In the genomic region with DNA sequence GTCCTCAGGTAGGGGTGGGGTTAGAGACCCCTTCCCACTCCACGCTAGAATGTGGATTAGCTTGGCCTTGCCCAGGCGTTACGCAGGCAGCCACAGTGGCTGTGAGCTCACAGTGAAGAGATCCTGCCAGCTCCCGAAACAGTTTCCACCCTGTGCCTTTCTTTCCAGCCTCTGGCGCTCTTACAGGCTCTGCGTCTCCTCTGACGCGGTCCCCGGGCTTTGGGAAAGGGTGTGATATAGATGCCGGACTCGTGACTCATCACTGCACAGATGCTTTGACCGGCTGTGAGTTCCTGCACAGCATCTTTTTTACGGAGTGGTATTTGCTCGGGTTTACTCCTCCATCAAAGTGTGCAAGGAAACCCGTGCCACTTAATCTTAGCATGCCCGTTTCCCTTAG, we compare ENCODE assay signal across 8 mouse cellular contexts. TPM values are rescaled to one million over a fixed set of nuclear protein-coding genes. Genes with fewer than 3 reads are reported as not detected.
DNase-seq lines count a peak whose midpoint lies in the region; TF ChIP-seq lines count a peak whose summit lies in the region.
"Had no signal": no experiment of that assay in that cellular context is flagged by ENCODE, and none has a peak within 500 bp of the region (broad histone marks: within the 10 kb centered on the region; RNA-seq: fewer than 3 reads in every experiment).

No protein-coding gene starts in this region.

- no peaks in the 10 kb centered on the region for H3K27me3 ChIP-seq in kidney, adult 2 months (replicated peaks; ENCODE audit: control insufficient read depth, insufficient read depth, low read length)
- H3K27me3 ChIP-seq: liver, embryonic 13.5 days had no signal

- no peaks in the 10 kb centered on the region; the same call in 1 of the 2 replicates for H3K36me3 ChIP-seq in kidney, adult 2 months (ENCODE audit: control insufficient read depth, insufficient read depth, low read length)

- no peak for TF ChIP-seq POLR2A in kidney, adult 2 months (IDR thresholded peaks at IDR 0.05; ENCODE audit: low read depth, low read length)

- peak; percentile 18 for DNase-seq in urinary bladder, postnatal 25 days (ENCODE audit: low spot score)
- DNase-seq in urinary bladder, adult 2 months (ENCODE audit: low spot score) = no peak
- DNase-seq in gastrocnemius, adult 2 months = peak; percentile 69
- peak; percentile 53 for DNase-seq in layer of hippocampus, postnatal 14 days (ENCODE audit: low spot score in 2 of 2)
- no peak for DNase-seq in liver
- DNase-seq in kidney, adult 2 months = no peak
- DNase-seq in thymus, postnatal 10 days (ENCODE audit: low spot score in 2 of 2) = no peak
- DNase-seq: liver, embryonic 13.5 days had no signal

- 86% methylated on average over 16 of the region's 16 CpGs for WGBS in kidney, adult 2 months

- H3K4me1 ChIP-seq in kidney, adult 2 months (ENCODE audit: control insufficient read depth, insufficient read depth, low read length) = no peaks in the 10 kb centered on the region
- H3K4me1 ChIP-seq: liver, embryonic 13.5 days had no signal

- peak overlapping the region; percentile 68 for H3K27ac ChIP-seq in gastrocnemius, adult 2 months
- H3K27ac ChIP-seq in kidney, adult 2 months (ENCODE audit: insufficient read depth, low read depth, low read length) = no peak overlapping the region
- H3K27ac ChIP-seq: liver, embryonic 13.5 days had no signal

- TF ChIP-seq CTCF in gastrocnemius, adult 2 months (IDR thresholded peaks at IDR 0.05) = no peak
- TF ChIP-seq CTCF in kidney, adult 2 months (conservative IDR thresholded peaks at IDR 0.05; ENCODE audit: insufficient read depth, insufficient read length, low read depth, low read length) = no peak

- intact Hi-C loops in gastrocnemius, adult 2 months (cut with DNase I) = loop anchor here (1.0 to 10.0 kb wide), 3 partner anchors 59 to 532 kb away; a partner anchor contains a TSS

- peak overlapping the region; percentile 56 for H3K4me3 ChIP-seq in gastrocnemius, adult 2 months
- no peak overlapping the region for H3K4me3 ChIP-seq in kidney, adult 2 months (ENCODE audit: insufficient read depth, low read depth, low read length)
- H3K4me3 ChIP-seq: liver, embryonic 13.5 days had no signal

RNA-seq across cellular contexts. Expression of a gene that starts 46.6 kb away (rescaled TPM):
- polyA plus RNA-seq in urinary bladder, adult 2 months (2012; rRNA removed) = 14.6 and 15.3 TPM in 2 replicates
- total RNA-seq in gastrocnemius, adult 2 months (2021) = 1 to 10 TPM; 1.9 to 2.7 TPM
- 1 to 10 TPM; 1.5 to 1.7 TPM for total RNA-seq in layer of hippocampus, postnatal 14 days (2021)
- polyA plus RNA-seq in kidney, adult 2 months (2012; rRNA removed) = 49.7 and 62.7 TPM in 2 replicates

Comparison
In these comparisons a context has a peak if more than half of its experiments do, and no peak if none do; other contexts are left out.
1. DNase-seq: peak in urinary bladder, postnatal 25 days (single experiment), gastrocnemius, adult 2 months (single experiment) and layer of hippocampus, postnatal 14 days (2 of 2); none in urinary bladder, adult 2 months (single experiment), liver (single experiment), kidney, adult 2 months (single experiment) and thymus, postnatal 10 days (0 of 2).